Mouse (Mus musculus) intestine, embryonic 15.5 days (tissue): ENCODE data around the gene Casz1. TPM values are rescaled to one million over a fixed set of nuclear protein-coding genes. Genes with fewer than 3 reads are reported as not detected.

Experiments used
- ATAC-seq: fragments of 200-750 bp; cut with Nextera tagmentation; 2 replicates; pipeline ENCODE4 v1.8.0; 2017; ENCODE audit warnings: moderate TSS enrichment, moderate library complexity
- H3K27ac ChIP-seq: fragments of 300-500 bp; sonication (generic); 2 replicates; pipeline ENCODE4 v1.5.1; 2015; ENCODE audit warnings: mild to moderate bottlenecking, inconsistent platforms
- H3K27me3 ChIP-seq: fragments of 300-500 bp; sonication (generic); replicated peaks from 2 replicates; pipeline ENCODE4 v1.6.1; 2015; ENCODE audit warnings: inconsistent platforms
- H3K36me3 ChIP-seq: fragments of 300-500 bp; sonication (generic); 2 replicates; pipeline ENCODE4 v1.6.1; 2015; ENCODE audit warnings: inconsistent platforms
- H3K4me1 ChIP-seq: fragments of 300-500 bp; sonication (generic); replicated peaks from 2 replicates; pipeline ENCODE4 v1.6.1; 2015; ENCODE audit warnings: inconsistent platforms
- H3K4me2 ChIP-seq: fragments of 300-500 bp; sonication (generic); replicated peaks from 2 replicates; pipeline ENCODE4 v1.6.1; 2015; ENCODE audit warnings: mild to moderate bottlenecking, inconsistent platforms
- H3K4me3 ChIP-seq: fragments of 300-500 bp; sonication (generic); replicated peaks from 2 replicates; pipeline ENCODE4 v1.5.1; 2015; ENCODE audit warnings: inconsistent platforms
- H3K9ac ChIP-seq: fragments of 300-500 bp; sonication (generic); 2 replicates; pipeline ENCODE4 v1.6.1; 2015; ENCODE audit warnings: inconsistent platforms
- H3K9me3 ChIP-seq: fragments of 300-500 bp; sonication (generic); 2 replicates; pipeline ENCODE4 v1.6.1; 2016; ENCODE audit warnings: inconsistent platforms
- WGBS: fragments of 180-500 bp; shearing (Covaris S2); methylation state at CpG from one replicate; pipeline ENCODE4 v1.1.7; 2015; 5-methylcytosine and 5-hydroxymethylcytosine counted together
- polyA plus RNA-seq: library from polyadenylated mRNA; unstranded; fragments of >200 nt; fragmentation: Nextera tagmentation; extraction: Ambion mirVana; gene quantifications from 2 replicates; pipeline ENCODE4 v1.2.1, GENCODE M21; 2015

Gene Casz1
- polyA plus RNA-seq, 1 experiment from 2014 or later, result 4.4 TPM

- ATAC-seq, result no peak
- Histone ChIP-seq H3K36me3 (no peaks in the 10 kb centered on the region), H3K27ac (no peak overlapping the region), H3K27me3 (peaks cover 5% of the 10 kb centered on the region; the same call in 1 of the 2 replicates), H3K4me3 (no peak overlapping the region), H3K9ac (no peak overlapping the region), H3K4me2 (no peak overlapping the region), H3K9me3 (no peaks in the 10 kb centered on the region), H3K4me1 (peaks cover 48% of the 10 kb centered on the region)
- 60% methylated on average over 11 of the region's 11 CpGs for WGBS
These were observed 116.4 kb downstream of the Casz1 start for GRCm38 (mm10) chr4:148920610-148921009.

- Histone ChIP-seq H3K27me3 (peaks cover 5% of the 10 kb centered on the region; the same call in 1 of the 2 replicates), H3K9me3 (no peaks in the 10 kb centered on the region), H3K9ac (no peak overlapping the region), H3K4me1 (peaks cover 64% of the 10 kb centered on the region), H3K27ac (0 out of 2 replicates have a peak overlapping the region, but pooled peaks have one; percentile 13), H3K36me3 (no peaks in the 10 kb centered on the region), H3K4me2 (peak overlapping the region; percentile 39), H3K4me3 (no peak overlapping the region)
- 7% methylated on average over 16 of the region's 16 CpGs for WGBS
- peak; percentile 25; the same call in 1 of the 2 replicates for ATAC-seq
These were observed 118.0 kb downstream of the Casz1 start for GRCm38 (mm10) chr4:148922221-148922700.

- WGBS, result 46% methylated on average over 9 of the region's 9 CpGs
These were observed 119.2 kb downstream of the Casz1 start for GRCm38 (mm10) chr4:148923414-148923813.

GRCm38 (mm10) chr4:148923976-148924375, 119.7 kb downstream of the Casz1 start:
- H3K27ac ChIP-seq, result peak overlapping the region; percentile 60
- no peaks in the 10 kb centered on the region for H3K36me3 ChIP-seq
- peaks cover 64% of the 10 kb centered on the region for H3K4me1 ChIP-seq
- H3K4me3 ChIP-seq, result no peak overlapping the region
- 52% methylated on average over 8 of the region's 8 CpGs for WGBS
- H3K4me2 ChIP-seq, result no peak overlapping the region
- ATAC-seq, result no peak
- H3K9ac ChIP-seq, result no peak overlapping the region
- peaks cover 5% of the 10 kb centered on the region; the same call in 1 of the 2 replicates for H3K27me3 ChIP-seq
- H3K9me3 ChIP-seq, result no peaks in the 10 kb centered on the region

More at GRCm38 (mm10) chr4:148923414-148923813, 119.2 kb downstream of the Casz1 start:
- ATAC-seq, result no peak
- H3K4me2 ChIP-seq, result no peak overlapping the region
- H3K9ac ChIP-seq, result no peak overlapping the region
- peaks cover 5% of the 10 kb centered on the region; the same call in 1 of the 2 replicates for H3K27me3 ChIP-seq
- H3K4me1 ChIP-seq, result peaks cover 68% of the 10 kb centered on the region
- H3K36me3 ChIP-seq, result no peaks in the 10 kb centered on the region
- H3K27ac ChIP-seq, result no peak overlapping the region
- no peaks in the 10 kb centered on the region for H3K9me3 ChIP-seq
- H3K4me3 ChIP-seq, result no peak overlapping the region

- Histone ChIP-seq H3K9me3 (no peaks in the 10 kb centered on the region), H3K27ac (peak overlapping the region; percentile 61), H3K27me3 (peaks cover under 1% of the 10 kb centered on the region; the same call in 1 of the 2 replicates), H3K4me1 (peaks cover 62% of the 10 kb centered on the region), H3K4me2 (no peak overlapping the region), H3K36me3 (no peaks in the 10 kb centered on the region), H3K4me3 (no peak overlapping the region), H3K9ac (no peak overlapping the region)
- peak; percentile 31 for ATAC-seq
- WGBS, result 24% methylated on average over 18 of the region's 18 CpGs
These were observed 121.5 kb downstream of the Casz1 start for GRCm38 (mm10) chr4:148925589-148926359.

GRCm38 (mm10) chr4:148926459-148926858, 122.2 kb downstream of the Casz1 start:
- peak; percentile 55 for ATAC-seq
- H3K9ac ChIP-seq, result no peak overlapping the region
- no peaks in the 10 kb centered on the region for H3K36me3 ChIP-seq
- H3K4me3 ChIP-seq, result no peak overlapping the region
- no peaks in the 10 kb centered on the region for H3K9me3 ChIP-seq
- H3K27me3 ChIP-seq, result no peaks in the 10 kb centered on the region; the same call in 1 of the 2 replicates
- WGBS, result 5% methylated on average over 8 of the region's 8 CpGs
- H3K27ac ChIP-seq, result peak overlapping the region; percentile 61
- H3K4me1 ChIP-seq, result peaks cover 60% of the 10 kb centered on the region
- no peak overlapping the region for H3K4me2 ChIP-seq

- Histone ChIP-seq H3K4me3 (no peak overlapping the region), H3K9ac (no peak overlapping the region), H3K4me1 (peaks cover 45% of the 10 kb centered on the region), H3K36me3 (no peaks in the 10 kb centered on the region), H3K27ac (0 out of 2 replicates have a peak overlapping the region, but pooled peaks have one; percentile 13), H3K27me3 (no peaks in the 10 kb centered on the region), H3K9me3 (no peaks in the 10 kb centered on the region), H3K4me2 (no peak overlapping the region)
- no peak for ATAC-seq
- 67% methylated on average over 9 of the region's 9 CpGs for WGBS
These were observed 124.1 kb downstream of the Casz1 start for GRCm38 (mm10) chr4:148928316-148928715.

- Histone ChIP-seq H3K4me1 (peaks cover 41% of the 10 kb centered on the region), H3K9ac (no peak overlapping the region), H3K36me3 (no peaks in the 10 kb centered on the region), H3K27ac (no peak overlapping the region), H3K4me2 (no peak overlapping the region), H3K4me3 (no peak overlapping the region), H3K9me3 (no peaks in the 10 kb centered on the region), H3K27me3 (no peaks in the 10 kb centered on the region)
- 92% methylated on average over 16 of the region's 16 CpGs for WGBS
- ATAC-seq, result no peak
These were observed 124.6 kb downstream of the Casz1 start for GRCm38 (mm10) chr4:148928876-148929275.

GRCm38 (mm10) chr4:148930721-148931229, 126.5 kb downstream of the Casz1 start:
- peaks cover 35% of the 10 kb centered on the region for H3K4me1 ChIP-seq
- no peak overlapping the region for H3K9ac ChIP-seq
- no peak overlapping the region for H3K4me3 ChIP-seq
- peak overlapping the region; percentile 28; the same call in 1 of the 2 replicates for H3K27ac ChIP-seq
- H3K9me3 ChIP-seq, result no peaks in the 10 kb centered on the region
- H3K4me2 ChIP-seq, result no peak overlapping the region
- H3K27me3 ChIP-seq, result no peaks in the 10 kb centered on the region
- H3K36me3 ChIP-seq, result no peaks in the 10 kb centered on the region
- ATAC-seq, result no peak
- 52% methylated on average over 9 of the region's 9 CpGs for WGBS

- no peak for ATAC-seq
- Histone ChIP-seq H3K4me2 (no peak overlapping the region), H3K27me3 (no peaks in the 10 kb centered on the region), H3K4me3 (no peak overlapping the region), H3K9me3 (no peaks in the 10 kb centered on the region), H3K36me3 (no peaks in the 10 kb centered on the region), H3K27ac (peak overlapping the region; percentile 44; the same call in 1 of the 2 replicates), H3K9ac (no peak overlapping the region), H3K4me1 (peaks cover 23% of the 10 kb centered on the region)
- 82% methylated on average over 13 of the region's 13 CpGs for WGBS
These were observed 128.9 kb downstream of the Casz1 start for GRCm38 (mm10) chr4:148933109-148933508.

- H3K27me3 ChIP-seq, result no peaks in the 10 kb centered on the region
- peak overlapping the region; percentile 28; the same call in 1 of the 2 replicates for H3K9ac ChIP-seq
- H3K27ac ChIP-seq, result peak overlapping the region; percentile 71
- ATAC-seq, result peak; percentile 63
- no peaks in the 10 kb centered on the region for H3K36me3 ChIP-seq
- H3K9me3 ChIP-seq, result no peaks in the 10 kb centered on the region
- WGBS, result 13% methylated on average over 13 of the region's 13 CpGs
- H3K4me3 ChIP-seq, result no peak overlapping the region
- peaks cover 28% of the 10 kb centered on the region for H3K4me1 ChIP-seq
- H3K4me2 ChIP-seq, result peak overlapping the region; percentile 38
These were observed 131.0 kb downstream of the Casz1 start for GRCm38 (mm10) chr4:148935211-148935610.

- H3K27ac ChIP-seq, result peak overlapping the region; percentile 71
- H3K4me1 ChIP-seq, result peaks cover 35% of the 10 kb centered on the region
- H3K9ac ChIP-seq, result no peak overlapping the region
- H3K4me2 ChIP-seq, result no peak overlapping the region
- H3K36me3 ChIP-seq, result no peaks in the 10 kb centered on the region
- WGBS, result 75% methylated on average over 12 of the region's 12 CpGs
- no peaks in the 10 kb centered on the region for H3K9me3 ChIP-seq
- no peaks in the 10 kb centered on the region for H3K27me3 ChIP-seq
- ATAC-seq, result no peak
- no peak overlapping the region for H3K4me3 ChIP-seq
These were observed 131.9 kb downstream of the Casz1 start for GRCm38 (mm10) chr4:148936111-148936510.
